Mouse (Mus musculus) liver, adult 2 months (tissue): ENCODE results near the gene Emid1. TPM values are rescaled to one million over a fixed set of nuclear protein-coding genes. Genes with fewer than 3 reads are reported as not detected.

Experiments
- DNase-seq: peaks from one replicate; pipeline ENCODE4 v3.0.0-alpha.2; 2011; ENCODE audit warnings: low read depth, low spot score; ENCODE audit errors: extremely low read depth
- H3K27ac ChIP-seq: fragments of 200-500 bp; replicated peaks from 2 replicates; pipeline ENCODE4 v1.5.1; 2012; ENCODE audit warnings: low read depth, mild to moderate bottlenecking, control low read depth, inconsistent platforms, low read length; ENCODE audit not compliant: insufficient read depth
- H3K27me3 ChIP-seq: fragments of 200-500 bp; 2 replicates; pipeline ENCODE4 v1.6.1; 2012; ENCODE audit warnings: mild to moderate bottlenecking, moderate library complexity, low read length, inconsistent platforms; ENCODE audit not compliant: control insufficient read depth, insufficient read depth
- H3K36me3 ChIP-seq: fragments of 200-500 bp; 2 replicates; pipeline ENCODE4 v1.6.1; 2012; ENCODE audit warnings: low read length, inconsistent platforms; ENCODE audit not compliant: control insufficient read depth, insufficient read depth
- H3K4me1 ChIP-seq: fragments of 200-500 bp; 2 replicates; pipeline ENCODE4 v1.6.1; 2011; ENCODE audit warnings: low read length; ENCODE audit not compliant: control insufficient read depth, insufficient read depth
- H3K4me3 ChIP-seq: fragments of 200-500 bp; 2 replicates; pipeline ENCODE4 v1.5.1; 2011; ENCODE audit warnings: low read depth, mild to moderate bottlenecking, control low read depth, low read length, moderate library complexity; ENCODE audit not compliant: insufficient read depth
- H3K79me2 ChIP-seq: fragments of 200-500 bp; 2 replicates; pipeline ENCODE4 v1.6.1; 2012; ENCODE audit warnings: inconsistent platforms, mild to moderate bottlenecking, low read length, moderate library complexity; ENCODE audit not compliant: control insufficient read depth, insufficient read depth
- H3K9ac ChIP-seq: fragments of 200-500 bp; 2 replicates; pipeline ENCODE4 v1.6.1; 2012; ENCODE audit warnings: low read depth, mild to moderate bottlenecking, control low read depth, inconsistent platforms, low read length
- CTCF ChIP-seq: fragments of 200-500 bp; IDR thresholded peaks from 2 replicates; pipeline ENCODE4 v1.5.1; 2011; ENCODE audit warnings: low read depth, low read length, control low read depth
- POLR2A ChIP-seq: fragments of 200-500 bp; IDR thresholded peaks from 2 replicates; pipeline ENCODE4 v1.6.1; 2011; ENCODE audit warnings: low read length, control low read depth; ENCODE audit not compliant: insufficient read depth; ENCODE audit errors: extremely low read depth
- WGBS: fragments of 180-500 bp; shearing (Covaris S2); methylation state at CpG from one replicate; pipeline ENCODE4 v1.1.7; 2018; 5-methylcytosine and 5-hydroxymethylcytosine counted together
- polyA plus RNA-seq: library from polyadenylated mRNA; depleted of rRNA; stranded (reverse); fragments of >200 nt; gene quantifications from 2 replicates; pipeline ENCODE4 v1.2.3, GENCODE M21; 2012
- total RNA-seq: library from RNA; depleted of rRNA; stranded (reverse); fragments of >200 nt; gene quantifications from 2 replicates; pipeline ENCODE4 v1.2.3, GENCODE M21; 2014

Emid1 gene
- total and polyA plus RNA-seq, 2 experiments, result 0.28 to 0.65 TPM

- WGBS, result 25% methylated on average over 13 of the region's 13 CpGs
- Histone ChIP-seq H3K27me3 (no peaks in the 10 kb centered on the region), H3K36me3 (no peaks in the 10 kb centered on the region), H3K4me3 (no peak overlapping the region), H3K4me1 (no peaks in the 10 kb centered on the region; the same call in none of the 2 replicates), H3K27ac (no peak overlapping the region), H3K79me2 (no peaks in the 10 kb centered on the region), H3K9ac (no peak overlapping the region)
- DNase-seq, result peak; percentile 25
- peak; percentile 98 for TF ChIP-seq CTCF
- TF ChIP-seq POLR2A, result no peak
These were observed 29.9 kb upstream of the Emid1 start for GRCm38 (mm10) chr11:5181850-5182404.

- H3K36me3 ChIP-seq, result no peaks in the 10 kb centered on the region
- no peak overlapping the region for H3K9ac ChIP-seq
- WGBS, result 44% methylated on average over 8 of the region's 8 CpGs
- no peak for DNase-seq
- no peaks in the 10 kb centered on the region for H3K79me2 ChIP-seq
- H3K4me1 ChIP-seq, result no peaks in the 10 kb centered on the region; the same call in none of the 2 replicates
- H3K27ac ChIP-seq, result no peak overlapping the region
- H3K4me3 ChIP-seq, result no peak overlapping the region
- TF ChIP-seq POLR2A, result no peak
- no peak for TF ChIP-seq CTCF
- H3K27me3 ChIP-seq, result no peaks in the 10 kb centered on the region
These were observed 27.3 kb upstream of the Emid1 start for GRCm38 (mm10) chr11:5179391-5179790.

- Histone ChIP-seq H3K4me1 (no peaks in the 10 kb centered on the region; the same call in none of the 2 replicates), H3K27ac (no peak overlapping the region), H3K27me3 (no peaks in the 10 kb centered on the region), H3K36me3 (no peaks in the 10 kb centered on the region), H3K4me3 (no peak overlapping the region), H3K79me2 (no peaks in the 10 kb centered on the region), H3K9ac (no peak overlapping the region)
- TF ChIP-seq POLR2A (no peak), CTCF (no peak)
- peak; percentile 9 for DNase-seq
- WGBS, result 80% methylated on average over 12 of the region's 12 CpGs
These were observed 25.1 kb upstream of the Emid1 start for GRCm38 (mm10) chr11:5177171-5177570.

GRCm38 (mm10) chr11:5176685-5177084 lies 24.6 kb upstream of the Emid1 start:
- Histone ChIP-seq H3K4me1 (no peaks in the 10 kb centered on the region; the same call in none of the 2 replicates), H3K27me3 (no peaks in the 10 kb centered on the region), H3K9ac (no peak overlapping the region), H3K27ac (no peak overlapping the region), H3K4me3 (no peak overlapping the region), H3K79me2 (no peaks in the 10 kb centered on the region), H3K36me3 (no peaks in the 10 kb centered on the region)
- TF ChIP-seq POLR2A (no peak), CTCF (no peak)
- 92% methylated on average over 8 of the region's 8 CpGs for WGBS
- no peak for DNase-seq

GRCm38 (mm10) chr11:5175866-5176265 lies 23.8 kb upstream of the Emid1 start:
- Histone ChIP-seq H3K4me1 (no peaks in the 10 kb centered on the region; the same call in 1 of the 2 replicates), H3K4me3 (no peak overlapping the region), H3K36me3 (no peaks in the 10 kb centered on the region), H3K9ac (no peak overlapping the region), H3K27ac (no peak overlapping the region), H3K79me2 (no peaks in the 10 kb centered on the region), H3K27me3 (no peaks in the 10 kb centered on the region)
- no peak for DNase-seq
- TF ChIP-seq POLR2A (no peak), CTCF (no peak)
- 94% methylated on average over 2 of the region's 2 CpGs for WGBS

- WGBS, result 93% methylated on average over 7 of the region's 7 CpGs
- DNase-seq, result no peak
- no peaks in the 10 kb centered on the region for H3K79me2 ChIP-seq
- no peak overlapping the region for H3K9ac ChIP-seq
- no peaks in the 10 kb centered on the region for H3K36me3 ChIP-seq
- H3K27ac ChIP-seq, result no peak overlapping the region
- TF ChIP-seq CTCF, result no peak
- TF ChIP-seq POLR2A, result no peak
- no peaks in the 10 kb centered on the region for H3K27me3 ChIP-seq
- no peaks in the 10 kb centered on the region; the same call in 1 of the 2 replicates for H3K4me1 ChIP-seq
- no peak overlapping the region for H3K4me3 ChIP-seq
These were observed 23.1 kb upstream of the Emid1 start for GRCm38 (mm10) chr11:5175141-5175540.
